Mouse (Mus musculus) intestine, embryonic 15.5 days (tissue): ENCODE data around the gene 1700025G04Rik. TPM values are rescaled to one million over a fixed set of nuclear protein-coding genes. Genes with fewer than 3 reads are reported as not detected.
A peak's percentile ranks its signal among the peaks of the same experiment; 100 is the strongest.

Source experiments
- ATAC-seq: fragments of 200-750 bp; cut with Nextera tagmentation; 2 replicates; pipeline ENCODE4 v1.8.0; 2017; ENCODE audit warnings: moderate TSS enrichment, moderate library complexity
- H3K27ac ChIP-seq: fragments of 300-500 bp; sonication (generic); 2 replicates; pipeline ENCODE4 v1.5.1; 2015; ENCODE audit warnings: mild to moderate bottlenecking, inconsistent platforms
- H3K27me3 ChIP-seq: fragments of 300-500 bp; sonication (generic); replicated peaks from 2 replicates; pipeline ENCODE4 v1.6.1; 2015; ENCODE audit warnings: inconsistent platforms
- H3K36me3 ChIP-seq: fragments of 300-500 bp; sonication (generic); 2 replicates; pipeline ENCODE4 v1.6.1; 2015; ENCODE audit warnings: inconsistent platforms
- H3K4me1 ChIP-seq: fragments of 300-500 bp; sonication (generic); replicated peaks from 2 replicates; pipeline ENCODE4 v1.6.1; 2015; ENCODE audit warnings: inconsistent platforms
- H3K4me2 ChIP-seq: fragments of 300-500 bp; sonication (generic); replicated peaks from 2 replicates; pipeline ENCODE4 v1.6.1; 2015; ENCODE audit warnings: mild to moderate bottlenecking, inconsistent platforms
- H3K4me3 ChIP-seq: fragments of 300-500 bp; sonication (generic); replicated peaks from 2 replicates; pipeline ENCODE4 v1.5.1; 2015; ENCODE audit warnings: inconsistent platforms
- H3K9ac ChIP-seq: fragments of 300-500 bp; sonication (generic); 2 replicates; pipeline ENCODE4 v1.6.1; 2015; ENCODE audit warnings: inconsistent platforms
- H3K9me3 ChIP-seq: fragments of 300-500 bp; sonication (generic); 2 replicates; pipeline ENCODE4 v1.6.1; 2016; ENCODE audit warnings: inconsistent platforms
- WGBS: fragments of 180-500 bp; shearing (Covaris S2); methylation state at CpG from one replicate; pipeline ENCODE4 v1.1.7; 2015; 5-methylcytosine and 5-hydroxymethylcytosine counted together
- polyA plus RNA-seq: library from polyadenylated mRNA; unstranded; fragments of >200 nt; fragmentation: Nextera tagmentation; extraction: Ambion mirVana; gene quantifications from 2 replicates; pipeline ENCODE4 v1.2.1, GENCODE M21; 2015

The 1700025G04Rik gene
- polyA plus RNA-seq, 1 experiment from 2014 or later = 31.1 TPM

- Histone ChIP-seq H3K4me1 (peaks cover 8% of the 10 kb centered on the region; the same call in 1 of the 2 replicates), H3K4me3 (no peak overlapping the region), H3K36me3 (0 out of 2 replicates have a peak, but pooled peaks cover 3% of the 10 kb centered on the region), H3K27me3 (no peaks in the 10 kb centered on the region), H3K9ac (no peak overlapping the region), H3K27ac (no peak overlapping the region), H3K9me3 (no peaks in the 10 kb centered on the region), H3K4me2 (no peak overlapping the region)
- ATAC-seq = no peak
- WGBS = 54% methylated on average over 7 of the region's 7 CpGs
These were observed 90.5 kb downstream of the 1700025G04Rik start for GRCm38 (mm10) chr1:151999424-151999842.

GRCm38 (mm10) chr1:151998721-151999206, 91.2 kb downstream of the 1700025G04Rik start:
- Histone ChIP-seq H3K27ac (no peak overlapping the region), H3K36me3 (0 out of 2 replicates have a peak, but pooled peaks cover 2% of the 10 kb centered on the region), H3K27me3 (no peaks in the 10 kb centered on the region), H3K9ac (no peak overlapping the region), H3K4me1 (peaks cover 8% of the 10 kb centered on the region; the same call in 1 of the 2 replicates), H3K4me3 (no peak overlapping the region), H3K4me2 (no peak overlapping the region), H3K9me3 (no peaks in the 10 kb centered on the region)
- ATAC-seq = no peak
- 75% methylated on average over 8 of the region's 8 CpGs for WGBS

GRCm38 (mm10) chr1:151997591-151997990, 92.3 kb downstream of the 1700025G04Rik start:
- H3K27ac ChIP-seq = no peak overlapping the region
- no peak overlapping the region for H3K4me2 ChIP-seq
- no peaks in the 10 kb centered on the region for H3K36me3 ChIP-seq
- H3K27me3 ChIP-seq = no peaks in the 10 kb centered on the region
- H3K9ac ChIP-seq = no peak overlapping the region
- H3K4me1 ChIP-seq = peaks cover 8% of the 10 kb centered on the region; the same call in 1 of the 2 replicates
- 77% methylated on average over 7 of the region's 7 CpGs for WGBS
- no peak for ATAC-seq
- H3K4me3 ChIP-seq = no peak overlapping the region
- no peaks in the 10 kb centered on the region for H3K9me3 ChIP-seq

GRCm38 (mm10) chr1:151995948-151996697, 93.8 kb downstream of the 1700025G04Rik start:
- peak; percentile 15; the same call in 1 of the 2 replicates for ATAC-seq
- no peak overlapping the region for H3K27ac ChIP-seq
- no peak overlapping the region for H3K4me3 ChIP-seq
- 58% methylated on average over 10 of the region's 10 CpGs for WGBS
- H3K4me2 ChIP-seq = no peak overlapping the region
- no peaks in the 10 kb centered on the region for H3K27me3 ChIP-seq
- H3K9me3 ChIP-seq = no peaks in the 10 kb centered on the region
- no peaks in the 10 kb centered on the region for H3K36me3 ChIP-seq
- peaks cover 8% of the 10 kb centered on the region; the same call in 1 of the 2 replicates for H3K4me1 ChIP-seq
- no peak overlapping the region for H3K9ac ChIP-seq

- peaks cover 8% of the 10 kb centered on the region for H3K4me1 ChIP-seq
- ATAC-seq = no peak
- 83% methylated on average over 6 of the region's 6 CpGs for WGBS
- no peak overlapping the region for H3K27ac ChIP-seq
- no peaks in the 10 kb centered on the region for H3K27me3 ChIP-seq
- no peak overlapping the region for H3K4me2 ChIP-seq
- no peak overlapping the region for H3K9ac ChIP-seq
- H3K9me3 ChIP-seq = no peaks in the 10 kb centered on the region
- H3K36me3 ChIP-seq = no peaks in the 10 kb centered on the region
- no peak overlapping the region for H3K4me3 ChIP-seq
These were observed 95.7 kb downstream of the 1700025G04Rik start for GRCm38 (mm10) chr1:151994271-151994670.

GRCm38 (mm10) chr1:151991505-151991904, 98.4 kb downstream of the 1700025G04Rik start:
- Histone ChIP-seq H3K36me3 (no peaks in the 10 kb centered on the region), H3K9me3 (no peaks in the 10 kb centered on the region), H3K27ac (no peak overlapping the region), H3K27me3 (no peaks in the 10 kb centered on the region), H3K9ac (no peak overlapping the region), H3K4me2 (no peak overlapping the region), H3K4me1 (peaks cover 11% of the 10 kb centered on the region), H3K4me3 (no peak overlapping the region)
- no peak for ATAC-seq
- 95% methylated on average over 4 of the region's 4 CpGs for WGBS

GRCm38 (mm10) chr1:151990615-151991014, 99.3 kb downstream of the 1700025G04Rik start:
- Histone ChIP-seq H3K9ac (no peak overlapping the region), H3K4me1 (peaks cover 15% of the 10 kb centered on the region), H3K4me2 (no peak overlapping the region), H3K27ac (no peak overlapping the region), H3K4me3 (no peak overlapping the region), H3K27me3 (no peaks in the 10 kb centered on the region), H3K36me3 (no peaks in the 10 kb centered on the region), H3K9me3 (no peaks in the 10 kb centered on the region)
- ATAC-seq = peak; percentile 52
- 34% methylated on average over 4 of the region's 4 CpGs for WGBS

- H3K27me3 ChIP-seq = no peaks in the 10 kb centered on the region
- no peaks in the 10 kb centered on the region for H3K9me3 ChIP-seq
- no peak overlapping the region for H3K27ac ChIP-seq
- H3K9ac ChIP-seq = no peak overlapping the region
- no peak overlapping the region for H3K4me3 ChIP-seq
- no peaks in the 10 kb centered on the region for H3K36me3 ChIP-seq
- 71% methylated on average over 7 of the region's 7 CpGs for WGBS
- H3K4me2 ChIP-seq = no peak overlapping the region
- peaks cover 15% of the 10 kb centered on the region for H3K4me1 ChIP-seq
- ATAC-seq = peak; percentile 48
These were observed 101.2 kb downstream of the 1700025G04Rik start for GRCm38 (mm10) chr1:151988713-151989112.

- peaks cover 15% of the 10 kb centered on the region for H3K4me1 ChIP-seq
- H3K9me3 ChIP-seq = no peaks in the 10 kb centered on the region
- H3K4me2 ChIP-seq = no peak overlapping the region
- H3K4me3 ChIP-seq = no peak overlapping the region
- no peaks in the 10 kb centered on the region for H3K36me3 ChIP-seq
- WGBS = 86% methylated on average over 8 of the region's 8 CpGs
- no peak for ATAC-seq
- no peak overlapping the region for H3K9ac ChIP-seq
- no peaks in the 10 kb centered on the region for H3K27me3 ChIP-seq
- no peak overlapping the region for H3K27ac ChIP-seq
These were observed 101.9 kb downstream of the 1700025G04Rik start for GRCm38 (mm10) chr1:151988066-151988465.

GRCm38 (mm10) chr1:151986024-151986778, 103.7 kb downstream of the 1700025G04Rik start:
- no peaks in the 10 kb centered on the region for H3K9me3 ChIP-seq
- WGBS = 46% methylated on average over 11 of the region's 11 CpGs
- no peak overlapping the region for H3K9ac ChIP-seq
- peaks cover 15% of the 10 kb centered on the region for H3K4me1 ChIP-seq
- H3K36me3 ChIP-seq = no peaks in the 10 kb centered on the region
- H3K27ac ChIP-seq = no peak overlapping the region
- H3K4me3 ChIP-seq = no peak overlapping the region
- no peak for ATAC-seq
- no peak overlapping the region for H3K4me2 ChIP-seq
- no peaks in the 10 kb centered on the region for H3K27me3 ChIP-seq

- H3K4me3 ChIP-seq = no peak overlapping the region
- 0 out of 2 replicates have a peak, but pooled peaks cover 11% of the 10 kb centered on the region for H3K4me1 ChIP-seq
- H3K27ac ChIP-seq = no peak overlapping the region
- no peak overlapping the region for H3K9ac ChIP-seq
- no peaks in the 10 kb centered on the region for H3K9me3 ChIP-seq
- peak; percentile 73 for ATAC-seq
- H3K36me3 ChIP-seq = no peaks in the 10 kb centered on the region
- WGBS = 70% methylated on average over 1 of the region's 1 CpGs
- H3K4me2 ChIP-seq = no peak overlapping the region
- H3K27me3 ChIP-seq = no peaks in the 10 kb centered on the region
These were observed 104.9 kb downstream of the 1700025G04Rik start for GRCm38 (mm10) chr1:151985056-151985455.

GRCm38 (mm10) chr1:151983991-151984390, 105.9 kb downstream of the 1700025G04Rik start:
- Histone ChIP-seq H3K4me1 (0 out of 2 replicates have a peak, but pooled peaks cover 9% of the 10 kb centered on the region), H3K9me3 (no peaks in the 10 kb centered on the region), H3K4me3 (no peak overlapping the region), H3K27ac (no peak overlapping the region), H3K9ac (no peak overlapping the region), H3K36me3 (no peaks in the 10 kb centered on the region), H3K27me3 (no peaks in the 10 kb centered on the region), H3K4me2 (no peak overlapping the region)
- 46% methylated on average over 4 of the region's 4 CpGs for WGBS
- no peak for ATAC-seq
